Mouse (Mus musculus): ENCODE results near the gene Tmem40. TPM values are rescaled to one million over a fixed set of nuclear protein-coding genes. Genes with fewer than 3 reads are reported as not detected.

The Tmem40 gene
- polyA plus RNA-seq, 1 experiment from 2014 or later = 3.1 TPM

DNA sequence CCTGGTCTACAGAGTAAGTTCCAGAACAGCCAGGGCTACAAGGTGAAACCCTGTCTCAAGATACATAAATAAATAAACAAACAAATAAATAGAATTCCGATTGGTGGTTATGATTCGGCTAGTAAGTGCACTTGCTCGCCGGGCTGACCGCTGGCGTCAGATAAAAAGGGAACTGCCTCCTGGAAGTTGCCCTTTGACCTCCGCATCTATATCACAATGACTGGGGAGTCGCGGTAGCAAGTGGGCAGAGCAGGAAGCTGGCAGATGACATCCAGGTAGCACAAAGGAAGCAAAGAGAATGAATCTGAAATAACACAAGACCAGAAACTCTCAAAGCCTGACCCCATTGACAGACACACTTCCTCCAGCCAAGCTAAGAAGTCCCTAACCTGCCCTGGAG is 5.1 kb upstream of the Tmem40 start:
- Histone ChIP-seq H3K9me3 (no peaks in the 10 kb centered on the region), H3K27ac (peak overlapping the region; percentile 71), H3K4me3 (no peak overlapping the region), H3K36me3 (no peaks in the 10 kb centered on the region), H3K4me2 (no peak overlapping the region), H3K4me1 (peaks cover 25% of the 10 kb centered on the region), H3K9ac (no peak overlapping the region), H3K27me3 (no peaks in the 10 kb centered on the region)
- no peak for ATAC-seq (ENCODE audit: borderline replicate concordance, extremely low read depth, low FRiP score, low TSS enrichment)
- WGBS = 43% methylated on average over 9 of the region's 9 CpGs

DNA sequence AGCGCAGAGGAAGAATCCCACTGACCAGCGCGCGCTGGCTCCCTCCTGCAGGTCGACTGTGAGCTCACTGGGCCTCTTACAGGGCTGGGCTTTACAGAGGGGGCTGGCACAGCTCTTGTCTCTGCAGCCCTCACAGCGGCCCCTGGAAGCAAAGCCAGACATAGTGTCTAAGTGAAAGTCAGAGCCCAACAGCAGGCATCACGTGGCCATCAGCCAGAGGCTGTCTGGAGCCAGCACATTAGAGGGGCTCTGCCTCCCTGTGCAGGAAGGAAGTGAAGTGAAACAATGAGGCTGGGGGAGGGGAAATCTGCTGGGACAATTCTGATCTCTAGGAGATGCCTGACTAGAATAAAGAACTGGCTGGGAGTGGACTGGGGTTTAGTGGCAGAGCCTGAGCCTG is 2.0 kb upstream of the Tmem40 start:
- WGBS = 8% methylated on average over 7 of the region's 7 CpGs
- Histone ChIP-seq H3K9ac (peak overlapping the region; percentile 17; the same call in 1 of the 2 replicates), H3K36me3 (no peaks in the 10 kb centered on the region), H3K4me3 (no peak overlapping the region), H3K27me3 (no peaks in the 10 kb centered on the region), H3K27ac (peak overlapping the region; percentile 90), H3K4me1 (peaks cover 39% of the 10 kb centered on the region), H3K4me2 (peak overlapping the region; percentile 26), H3K9me3 (no peaks in the 10 kb centered on the region)
- peak; percentile 90 for ATAC-seq (ENCODE audit: borderline replicate concordance, extremely low read depth, low FRiP score, low TSS enrichment)

DNA sequence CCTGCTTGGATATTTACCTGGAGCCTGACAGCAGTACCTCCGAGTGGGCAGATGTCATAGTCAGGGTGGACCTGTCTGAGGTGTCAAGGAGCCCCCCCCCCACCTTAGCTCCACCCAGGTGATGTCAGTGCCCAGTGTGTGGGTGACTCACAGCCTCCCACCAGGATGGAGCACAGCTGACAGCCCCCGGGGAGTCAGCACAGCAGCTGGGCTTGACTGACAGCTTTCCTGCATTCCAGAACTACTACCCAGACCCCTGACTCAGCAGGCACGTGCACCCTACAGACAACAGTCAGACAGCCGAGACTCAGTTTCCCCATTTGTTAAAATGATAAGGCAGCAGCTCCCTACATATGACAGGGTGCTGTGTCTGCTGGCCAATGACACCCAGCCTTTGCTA is 1.2 kb downstream of the Tmem40 start:
- no peak for ATAC-seq (ENCODE audit: borderline replicate concordance, extremely low read depth, low FRiP score, low TSS enrichment)

DNA sequence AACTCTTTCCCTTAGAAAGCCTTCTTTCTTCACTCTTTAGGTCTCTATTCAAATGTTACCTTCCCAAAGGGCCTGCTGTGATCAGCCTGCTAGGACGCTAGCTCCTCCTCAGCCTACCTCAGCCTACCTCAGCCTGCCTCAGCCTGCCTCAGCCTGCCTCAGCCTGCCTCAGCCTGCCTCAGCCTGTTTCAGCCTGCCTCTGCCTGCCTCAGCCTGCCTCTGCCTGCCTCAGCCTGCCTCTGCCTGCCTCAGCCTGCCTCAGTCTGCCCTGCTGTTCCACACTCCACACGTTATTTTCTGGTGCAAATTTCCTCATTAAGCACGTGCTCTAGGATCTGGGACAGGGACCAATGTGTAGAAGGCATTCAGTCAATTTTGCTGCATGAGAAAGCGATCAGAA is 2.1 kb downstream of the Tmem40 start:
- Histone ChIP-seq H3K4me1 (peaks cover 44% of the 10 kb centered on the region), H3K27ac (no peak overlapping the region), H3K4me2 (no peak overlapping the region), H3K9me3 (no peaks in the 10 kb centered on the region), H3K4me3 (no peak overlapping the region), H3K36me3 (no peaks in the 10 kb centered on the region), H3K9ac (no peak overlapping the region), H3K27me3 (no peaks in the 10 kb centered on the region)
- 92% methylated on average over 4 of the region's 4 CpGs for WGBS
- ATAC-seq (ENCODE audit: borderline replicate concordance, extremely low read depth, low FRiP score, low TSS enrichment) = no peak

More for the DNA sequence above, 1.2 kb downstream of the Tmem40 start:
- H3K27me3 ChIP-seq = no peaks in the 10 kb centered on the region
- H3K4me3 ChIP-seq = no peak overlapping the region
- no peaks in the 10 kb centered on the region for H3K36me3 ChIP-seq
- H3K4me2 ChIP-seq = no peak overlapping the region
- 37% methylated on average over 4 of the region's 4 CpGs for WGBS
- H3K27ac ChIP-seq = no peak overlapping the region
- no peak overlapping the region for H3K9ac ChIP-seq
- H3K9me3 ChIP-seq = no peaks in the 10 kb centered on the region
- H3K4me1 ChIP-seq = peaks cover 44% of the 10 kb centered on the region

DNA sequence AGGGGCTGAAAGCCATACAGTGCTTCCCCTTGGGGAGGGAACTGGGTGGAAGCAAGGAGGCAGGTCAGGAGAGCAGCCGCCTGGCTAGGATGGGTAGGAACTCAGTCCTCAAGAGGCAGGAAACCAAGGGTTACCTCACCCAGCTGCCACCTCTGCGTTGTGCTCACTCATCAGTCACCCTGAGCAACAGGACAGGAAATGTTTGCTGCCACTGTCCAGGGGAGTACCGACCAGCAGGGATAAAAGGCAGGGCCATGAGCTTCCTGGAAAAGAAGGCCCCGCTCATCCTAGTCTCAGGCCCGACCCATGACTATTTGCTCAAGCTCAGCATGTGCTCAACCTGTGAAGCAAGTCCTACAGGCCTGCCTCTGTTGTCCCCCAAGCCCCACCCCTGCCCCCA is 2.7 kb downstream of the Tmem40 start:
- no peak overlapping the region for H3K4me3 ChIP-seq
- H3K27ac ChIP-seq = no peak overlapping the region; the same call in 1 of the 2 replicates
- no peak overlapping the region for H3K4me2 ChIP-seq
- no peaks in the 10 kb centered on the region for H3K27me3 ChIP-seq
- WGBS = 26% methylated on average over 5 of the region's 5 CpGs
- no peak overlapping the region for H3K9ac ChIP-seq
- H3K9me3 ChIP-seq = no peaks in the 10 kb centered on the region
- no peaks in the 10 kb centered on the region for H3K36me3 ChIP-seq
- no peak for ATAC-seq (ENCODE audit: borderline replicate concordance, extremely low read depth, low FRiP score, low TSS enrichment)
- H3K4me1 ChIP-seq = peaks cover 39% of the 10 kb centered on the region

DNA sequence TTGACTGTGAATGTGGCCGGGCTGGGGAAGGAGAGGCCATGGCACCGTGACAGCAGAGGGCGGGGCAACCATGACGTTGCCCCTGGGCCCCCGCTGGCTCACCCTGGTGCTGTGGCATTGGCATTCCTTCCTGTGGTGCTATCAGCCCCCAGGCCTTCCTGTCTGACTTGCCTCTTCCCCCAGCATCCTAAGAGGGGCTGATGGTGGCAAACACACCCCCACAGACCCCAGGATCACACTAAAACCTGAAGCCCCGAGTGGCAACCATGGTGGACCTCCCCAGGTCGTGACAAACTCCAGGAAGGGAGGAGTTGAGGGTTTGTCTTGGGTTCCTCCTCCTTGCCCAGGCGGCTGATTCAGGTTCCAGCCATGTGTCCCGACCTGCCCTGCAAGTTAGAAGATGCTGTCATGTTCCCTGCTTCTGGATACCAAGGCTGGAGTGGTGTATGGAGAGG is 3.2 kb downstream of the Tmem40 start:
- ATAC-seq (ENCODE audit: borderline replicate concordance, extremely low read depth, low FRiP score, low TSS enrichment) = no peak; the same call in 1 of the 2 replicates
- no peak overlapping the region for H3K4me2 ChIP-seq
- H3K9me3 ChIP-seq = no peaks in the 10 kb centered on the region
- no peaks in the 10 kb centered on the region for H3K36me3 ChIP-seq
- no peak overlapping the region for H3K9ac ChIP-seq
- H3K27ac ChIP-seq = no peak overlapping the region; the same call in 1 of the 2 replicates
- WGBS = 44% methylated on average over 9 of the region's 9 CpGs
- H3K4me1 ChIP-seq = peaks cover 34% of the 10 kb centered on the region
- no peak overlapping the region for H3K4me3 ChIP-seq
- H3K27me3 ChIP-seq = no peaks in the 10 kb centered on the region

DNA sequence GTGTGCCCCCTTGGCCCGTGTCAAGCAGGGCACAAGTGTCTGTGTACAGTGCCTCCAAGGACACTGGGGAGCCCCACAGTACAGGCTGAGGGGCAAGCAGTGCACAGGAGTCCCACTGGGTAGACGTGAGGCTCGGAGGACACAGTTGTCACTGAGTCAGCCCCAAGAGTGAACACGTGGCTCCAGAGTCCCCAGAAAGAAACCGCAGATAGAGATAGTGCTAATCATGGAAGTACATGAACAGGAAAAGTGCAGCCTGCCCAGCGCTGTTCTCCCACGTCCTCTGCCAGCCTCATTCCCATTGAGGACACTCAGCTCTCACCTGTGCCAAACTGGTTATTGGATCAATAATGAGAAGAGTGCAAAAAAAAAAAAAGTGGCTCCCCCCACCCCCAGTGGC is 6.7 kb downstream of the Tmem40 start:
- ATAC-seq (ENCODE audit: borderline replicate concordance, extremely low read depth, low FRiP score, low TSS enrichment) = no peak
- H3K4me1 ChIP-seq = peaks cover 9% of the 10 kb centered on the region
- WGBS = 63% methylated on average over 7 of the region's 7 CpGs
- no peaks in the 10 kb centered on the region for H3K36me3 ChIP-seq
- H3K27ac ChIP-seq = no peak overlapping the region
- H3K4me2 ChIP-seq = no peak overlapping the region
- no peak overlapping the region for H3K4me3 ChIP-seq
- H3K9me3 ChIP-seq = no peaks in the 10 kb centered on the region
- H3K9ac ChIP-seq = no peak overlapping the region
- no peaks in the 10 kb centered on the region for H3K27me3 ChIP-seq

DNA sequence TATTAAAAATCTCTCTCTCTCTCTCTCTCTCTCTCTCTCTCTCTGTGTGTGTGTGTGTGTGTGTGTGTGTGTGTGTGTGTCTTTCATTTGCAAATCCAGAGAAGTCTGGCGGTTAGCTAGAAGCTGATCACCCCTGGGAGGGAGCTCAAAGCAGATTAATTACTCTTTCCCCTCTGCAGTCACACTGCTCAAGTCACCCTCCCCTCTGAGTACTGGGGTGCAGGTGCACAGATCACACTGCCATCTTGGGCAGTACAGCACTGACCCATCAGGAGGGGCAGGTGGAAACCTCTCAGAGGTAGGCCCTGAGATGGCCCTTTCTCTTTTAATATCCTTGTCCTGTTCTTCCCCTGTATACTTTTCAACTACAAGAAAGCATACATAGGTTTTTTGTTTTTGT is 15.9 kb downstream of the Tmem40 start:
- no peak overlapping the region for H3K4me2 ChIP-seq
- no peak overlapping the region for H3K9ac ChIP-seq
- H3K4me1 ChIP-seq = no peaks in the 10 kb centered on the region
- no peaks in the 10 kb centered on the region for H3K27me3 ChIP-seq
- no peak for ATAC-seq (ENCODE audit: borderline replicate concordance, extremely low read depth, low FRiP score, low TSS enrichment)
- 50% methylated on average over 1 of the region's 1 CpGs for WGBS
- H3K4me3 ChIP-seq = no peak overlapping the region
- H3K9me3 ChIP-seq = no peaks in the 10 kb centered on the region
- H3K36me3 ChIP-seq = no peaks in the 10 kb centered on the region
- no peak overlapping the region for H3K27ac ChIP-seq

DNA sequence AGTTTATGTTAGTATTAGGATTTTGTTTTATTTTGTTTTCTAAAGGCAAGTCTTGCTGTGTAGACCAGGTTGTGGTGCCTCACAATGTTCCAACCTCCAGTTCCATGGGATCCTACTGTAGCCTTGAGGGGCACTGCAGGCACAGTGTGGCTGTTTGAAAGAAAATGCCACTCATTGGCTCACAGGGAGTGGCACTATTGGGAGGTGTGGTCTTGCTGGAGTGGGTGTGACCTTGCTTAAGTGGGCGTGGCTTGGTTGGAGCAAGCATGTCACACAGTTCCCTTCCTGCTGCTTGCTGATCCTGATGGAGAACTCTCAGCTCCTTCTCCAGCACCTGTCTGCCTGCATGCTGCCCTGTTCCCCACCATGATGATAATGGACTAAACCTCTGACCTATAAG is 18.6 kb downstream of the Tmem40 start:
- Histone ChIP-seq H3K36me3 (no peaks in the 10 kb centered on the region), H3K4me3 (no peak overlapping the region), H3K9ac (no peak overlapping the region), H3K4me1 (no peaks in the 10 kb centered on the region), H3K27me3 (no peaks in the 10 kb centered on the region), H3K27ac (no peak overlapping the region), H3K4me2 (no peak overlapping the region), H3K9me3 (no peaks in the 10 kb centered on the region)
- 5% methylated on average over 1 of the region's 1 CpGs for WGBS
- ATAC-seq (ENCODE audit: borderline replicate concordance, extremely low read depth, low FRiP score, low TSS enrichment) = no peak

DNA sequence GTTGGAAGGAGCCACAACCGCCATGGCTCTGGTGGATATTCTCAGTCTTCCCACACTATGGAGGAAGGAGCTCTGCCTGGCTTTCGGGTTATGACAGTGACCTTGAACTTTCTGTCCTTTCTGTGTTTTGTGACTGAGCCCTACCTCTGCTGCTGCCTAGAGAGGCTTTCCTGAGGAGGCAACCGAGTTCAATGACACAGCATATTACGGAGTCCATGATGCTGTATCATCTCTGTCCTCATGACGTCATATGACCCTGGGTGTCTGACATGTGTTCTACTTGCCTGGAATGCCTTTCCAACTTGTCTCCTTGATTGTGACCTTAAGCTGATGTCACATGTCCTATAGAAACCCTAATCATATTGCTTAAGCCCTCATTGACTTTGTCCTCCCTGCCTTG is 23.2 kb downstream of the Tmem40 start:
- Histone ChIP-seq H3K27ac (no peak overlapping the region), H3K27me3 (no peaks in the 10 kb centered on the region), H3K4me3 (no peak overlapping the region), H3K4me1 (no peaks in the 10 kb centered on the region), H3K36me3 (no peaks in the 10 kb centered on the region), H3K9me3 (no peaks in the 10 kb centered on the region), H3K4me2 (no peak overlapping the region), H3K9ac (no peak overlapping the region)
- no peak for ATAC-seq (ENCODE audit: borderline replicate concordance, extremely low read depth, low FRiP score, low TSS enrichment)
- WGBS = 87% methylated on average over 5 of the region's 5 CpGs

DNA sequence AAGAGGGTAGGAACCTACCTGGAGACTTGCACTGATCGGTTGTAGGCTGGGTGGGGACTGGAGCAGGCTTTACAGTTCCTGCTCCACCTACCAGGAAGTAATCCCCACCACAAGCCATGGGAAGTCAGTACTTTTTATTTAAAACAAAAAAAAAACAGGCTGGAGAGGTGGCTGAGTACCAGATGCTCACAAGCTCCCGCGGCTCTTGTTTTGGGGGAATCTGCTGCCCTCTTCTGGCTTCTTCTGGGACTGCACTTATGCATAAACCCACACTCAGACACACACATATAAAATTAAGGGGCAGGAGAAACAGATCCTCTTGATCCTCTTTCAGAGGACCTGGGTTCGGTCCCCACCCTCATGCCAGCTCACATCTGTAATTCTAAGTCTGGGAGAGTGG is 27.3 kb downstream of the Tmem40 start:
- no peaks in the 10 kb centered on the region for H3K36me3 ChIP-seq
- H3K4me1 ChIP-seq = peaks cover 11% of the 10 kb centered on the region
- H3K4me3 ChIP-seq = no peak overlapping the region
- H3K9ac ChIP-seq = no peak overlapping the region
- H3K9me3 ChIP-seq = no peaks in the 10 kb centered on the region
- ATAC-seq (ENCODE audit: borderline replicate concordance, extremely low read depth, low FRiP score, low TSS enrichment) = no peak
- H3K4me2 ChIP-seq = no peak overlapping the region
- H3K27me3 ChIP-seq = no peaks in the 10 kb centered on the region
- H3K27ac ChIP-seq = no peak overlapping the region
- WGBS = 70% methylated on average over 4 of the region's 4 CpGs

DNA sequence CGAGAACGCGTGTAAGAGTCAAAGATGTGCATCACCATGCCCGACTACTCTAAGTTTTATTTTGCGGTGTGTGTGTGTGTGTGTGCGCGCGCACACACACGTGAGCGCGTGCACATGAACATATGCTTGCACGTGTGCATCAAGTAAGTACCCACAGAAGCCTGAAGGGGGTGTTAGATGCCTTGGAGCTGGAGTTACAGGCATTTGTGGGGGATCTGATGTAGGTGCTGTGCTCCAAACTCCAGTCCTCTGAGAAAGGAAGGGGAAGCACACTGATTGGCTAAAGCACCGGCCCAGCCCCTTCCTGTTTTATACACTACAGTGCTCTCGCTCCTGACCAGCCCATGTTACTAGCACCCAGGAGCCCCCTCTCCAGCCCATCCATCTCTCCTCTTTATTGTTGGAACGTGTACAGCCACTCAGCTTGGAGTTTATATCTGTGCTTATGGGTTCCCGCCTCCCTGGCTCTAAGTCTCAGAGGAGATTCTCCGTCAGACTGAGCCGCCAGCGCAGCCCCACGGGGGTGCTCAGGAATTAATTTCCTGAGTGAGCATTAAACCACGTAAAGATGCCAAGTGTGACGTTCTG is 29.8 kb downstream of the Tmem40 start:
- peaks cover 11% of the 10 kb centered on the region for H3K4me1 ChIP-seq
- H3K36me3 ChIP-seq = no peaks in the 10 kb centered on the region
- H3K4me3 ChIP-seq = no peak overlapping the region
- no peaks in the 10 kb centered on the region for H3K9me3 ChIP-seq
- peak; percentile 21; the same call in 1 of the 2 replicates for ATAC-seq (ENCODE audit: borderline replicate concordance, extremely low read depth, low FRiP score, low TSS enrichment)
- 73% methylated on average over 22 of the region's 22 CpGs for WGBS
- H3K4me2 ChIP-seq = no peak overlapping the region
- H3K27me3 ChIP-seq = no peaks in the 10 kb centered on the region
- no peak overlapping the region for H3K27ac ChIP-seq
- no peak overlapping the region for H3K9ac ChIP-seq
